Comparison of ENCODE assay signal across 8 mouse cellular contexts in the genomic region with DNA sequence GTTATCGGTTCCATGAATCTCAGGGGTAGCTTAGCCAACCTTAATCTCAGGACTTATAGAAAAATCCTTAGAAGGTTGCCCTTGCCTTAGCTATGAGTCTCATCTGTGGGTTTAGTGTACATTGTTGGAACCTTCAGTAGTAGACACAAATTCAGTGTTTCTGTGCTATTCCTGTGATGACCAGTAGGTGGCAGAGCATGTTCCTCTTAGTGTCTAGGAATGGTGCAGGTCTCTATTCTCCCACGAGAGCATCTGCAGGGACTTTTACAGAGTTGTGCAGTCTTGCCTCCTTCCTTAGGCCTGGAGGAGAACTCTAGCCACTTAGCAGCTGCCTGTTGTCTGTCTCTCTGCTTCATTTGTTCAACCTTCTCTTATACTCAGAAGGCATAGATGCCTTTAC.
DNase-seq lines count a peak whose midpoint lies in the region; ATAC-seq and TF ChIP-seq lines count a peak whose summit lies in the region.

No protein-coding gene starts in this region.

- no peaks in the 10 kb centered on the region for H3K27me3 ChIP-seq in heart, embryonic 12.5 days (replicated peaks)
- no peaks in the 10 kb centered on the region for H3K27me3 ChIP-seq in midbrain, embryonic 11.5 days (ENCODE audit: control insufficient read depth, insufficient read depth, low read length)
- no peaks in the 10 kb centered on the region for H3K27me3 ChIP-seq in small intestine, adult 2 months (ENCODE audit: control insufficient read depth, insufficient read depth, low read length)

- peaks cover 31% of the 10 kb centered on the region for H3K4me1 ChIP-seq in heart, embryonic 12.5 days (replicated peaks)
- peaks cover 61% of the 10 kb centered on the region for H3K4me1 ChIP-seq in bone marrow macrophage, adult 2 months (ENCODE audit: control insufficient read depth, insufficient read depth, low read length)
- peaks cover 5% of the 10 kb centered on the region; the same call in 1 of the 2 replicates for H3K4me1 ChIP-seq in midbrain, embryonic 11.5 days (ENCODE audit: control insufficient read depth, insufficient read depth, low read length)
- peaks cover 27% of the 10 kb centered on the region; the same call in 1 of the 2 replicates for H3K4me1 ChIP-seq in small intestine, adult 2 months (ENCODE audit: control insufficient read depth, insufficient read depth, insufficient read length, low read length)

- 34% methylated on average over 2 of the region's 2 CpGs for WGBS in heart, embryonic 12.5 days
- 45% methylated on average over 2 of the region's 2 CpGs for WGBS in midbrain, embryonic 11.5 days
- 34% methylated on average over 2 of the region's 2 CpGs for WGBS in small intestine, adult 2 months

- no peak overlapping the region for H3K9ac ChIP-seq in heart, embryonic 12.5 days
- H3K9ac ChIP-seq in midbrain, embryonic 11.5 days (ENCODE audit: low read length), result no peak overlapping the region

- no peak overlapping the region for H3K4me3 ChIP-seq in heart, embryonic 12.5 days
- H3K4me3 ChIP-seq in bone marrow macrophage, adult 2 months (ENCODE audit: insufficient read depth, low read length), result peak overlapping the region; percentile 59
- H3K4me3 ChIP-seq in midbrain, embryonic 11.5 days (ENCODE audit: low read depth, low read length), result no peak overlapping the region
- no peak overlapping the region for H3K4me3 ChIP-seq in small intestine, adult 2 months (ENCODE audit: low read depth, low read length)

- H3K9me3 ChIP-seq in heart, embryonic 12.5 days (replicated peaks), result no peaks in the 10 kb centered on the region
- H3K9me3 ChIP-seq in midbrain, embryonic 11.5 days (ENCODE audit: control insufficient read depth, low read length), result no peaks in the 10 kb centered on the region

- H3K27ac ChIP-seq in heart, embryonic 12.5 days (ENCODE audit: poor library complexity, severe bottlenecking), result no peak overlapping the region
- peak overlapping the region; percentile 97 for H3K27ac ChIP-seq in bone marrow macrophage, adult 2 months (ENCODE audit: insufficient read depth, low read depth, low read length)
- no peak overlapping the region for H3K27ac ChIP-seq in midbrain, embryonic 11.5 days (ENCODE audit: low read depth, low read length)
- H3K27ac ChIP-seq in small intestine, adult 2 months (ENCODE audit: insufficient read depth, low read depth, low read length), result peak overlapping the region; percentile 23; the same call in 1 of the 2 replicates

- TF ChIP-seq CTCF in bone marrow macrophage, adult 2 months (IDR thresholded peaks at IDR 0.05; ENCODE audit: low read depth, low read length), result no peak
- TF ChIP-seq CTCF in small intestine, adult 2 months (IDR thresholded peaks at IDR 0.05; ENCODE audit: extremely low read depth, insufficient read length, insufficient replicate concordance, low read depth, low read length), result peak; percentile 44; the same call in 1 of the 2 replicates

- DNase-seq in heart, adult 18-20 months, result peak; percentile 49 to 78
- DNase-seq in left cerebral cortex, adult 9 months (ENCODE audit: low spot score in 2 of 2), result peak; percentile 55 to 87
- peak; percentile 94 for DNase-seq in midbrain, embryonic 11.5 days (ENCODE audit: low spot score, missing footprints)

- ATAC-seq in heart, embryonic 12.5 days (ENCODE audit: insufficient number of reproducible peaks, low FRiP score), result no peak
- peak; percentile 73 for ATAC-seq in erythroblast, adult 5-6 weeks (replicated peaks; ENCODE audit: low FRiP score, poor library complexity, severe bottlenecking)
- ATAC-seq in inflammation-experienced regulatory T-cells, adult 6 months, result peak; percentile 64
- ATAC-seq in midbrain, embryonic 11.5 days (ENCODE audit: low FRiP score), result peak; percentile 58; the same call in 1 of the 2 replicates

- no peak overlapping the region for H3K4me2 ChIP-seq in heart, embryonic 12.5 days
- H3K4me2 ChIP-seq in midbrain, embryonic 11.5 days, result no peak overlapping the region

- TF ChIP-seq POLR2A in bone marrow macrophage, adult 2 months (IDR thresholded peaks at IDR 0.05; ENCODE audit: borderline replicate concordance, low read depth, low read length), result no peak
- TF ChIP-seq POLR2A in small intestine, adult 2 months (IDR thresholded peaks at IDR 0.05; ENCODE audit: low read depth, low read length), result no peak

- H3K36me3 ChIP-seq in heart, embryonic 12.5 days, result no peaks in the 10 kb centered on the region
- H3K36me3 ChIP-seq in midbrain, embryonic 11.5 days (ENCODE audit: control insufficient read depth, insufficient read depth, low read length), result no peaks in the 10 kb centered on the region
- H3K36me3 ChIP-seq in small intestine, adult 2 months (ENCODE audit: control insufficient read depth, insufficient read depth, low read length), result no peaks in the 10 kb centered on the region

Comparison
In these comparisons a context has a peak if more than half of its experiments do, and no peak if none do; other contexts are left out.
1. H3K27ac ChIP-seq: peak in bone marrow macrophage, adult 2 months (single experiment) and small intestine, adult 2 months (single experiment); none in heart, embryonic 12.5 days (single experiment) and midbrain, embryonic 11.5 days (single experiment).
2. Peak in every context shown above with its lines, with median percentiles within 50 percentile points of each other: DNase-seq.